Mouse (Mus musculus) urinary bladder, adult 18-20 months (tissue): ENCODE measurements around the gene Spint3.

Experiments used
- DNase-seq, 2 experiments: peaks; one replicate each; pipeline ENCODE4 v3.0.0; 2022; ENCODE audit warnings: low spot score in 2 of 2, mixed read lengths in 2 of 2

Gene Spint3

DNA sequence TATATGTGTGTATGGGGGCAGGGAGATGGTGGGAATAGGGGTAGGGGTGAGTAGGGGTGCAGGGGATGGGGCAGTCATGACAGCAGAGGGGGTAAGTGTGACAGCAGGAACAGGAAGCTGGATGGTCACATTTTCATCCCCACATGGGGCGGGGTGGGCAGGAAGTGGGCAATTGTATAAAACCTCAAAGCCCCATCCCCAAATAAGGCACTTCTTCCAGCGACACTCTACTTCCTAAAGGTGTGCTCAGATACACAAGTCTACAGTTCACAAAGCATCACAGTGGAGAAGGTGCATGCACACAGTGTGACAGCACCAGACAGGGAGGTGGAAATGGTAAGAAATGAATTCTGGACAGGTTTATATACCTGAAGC, 22.4 kb downstream of the Spint3 start:
- no peak for DNase-seq

DNA sequence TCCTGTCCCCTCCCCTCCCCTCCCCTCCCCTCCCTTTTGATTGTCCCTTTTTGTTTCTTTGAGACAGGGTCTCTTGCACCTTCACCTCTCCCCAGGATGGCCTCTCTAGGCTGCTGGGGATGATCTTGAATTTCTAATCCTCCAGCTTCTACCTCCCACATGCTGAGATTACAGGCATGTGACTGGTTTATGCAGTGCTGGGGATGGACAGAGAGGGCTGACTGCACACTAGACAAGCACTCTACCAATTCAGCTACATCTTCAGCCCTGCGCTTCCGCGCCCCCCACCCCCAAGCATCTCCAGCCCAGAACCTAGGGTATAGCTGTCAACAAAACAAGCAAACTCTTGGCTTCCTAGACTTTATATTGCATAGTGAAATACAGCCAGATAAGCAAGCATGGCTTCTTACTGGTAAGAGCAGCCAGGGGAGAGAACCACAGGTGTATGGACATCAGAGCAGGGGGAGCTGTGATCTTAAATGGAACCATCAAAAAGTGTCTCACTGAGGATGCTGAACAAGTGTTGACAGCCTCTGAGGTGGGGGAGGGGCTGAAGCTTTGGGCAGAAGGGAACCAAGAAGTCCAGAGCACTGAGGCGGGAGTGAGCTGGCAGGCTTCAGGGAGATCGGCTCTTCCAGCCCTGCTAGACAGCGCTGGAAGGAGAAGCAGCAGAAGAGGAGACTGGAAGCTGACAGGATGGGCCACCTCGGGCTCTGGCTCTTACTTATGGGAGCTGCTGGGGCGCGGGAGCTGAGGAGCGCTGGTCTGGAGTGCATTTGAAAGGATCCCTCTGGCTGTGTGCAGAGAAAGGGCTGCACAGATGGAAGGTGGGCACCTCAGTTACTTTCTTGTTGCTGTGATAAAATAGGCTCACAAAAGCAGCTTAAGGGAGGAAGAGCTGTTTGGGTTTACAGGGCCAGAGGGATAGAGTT, 23.0 kb downstream of the Spint3 start:
- DNase-seq = no peak

DNA sequence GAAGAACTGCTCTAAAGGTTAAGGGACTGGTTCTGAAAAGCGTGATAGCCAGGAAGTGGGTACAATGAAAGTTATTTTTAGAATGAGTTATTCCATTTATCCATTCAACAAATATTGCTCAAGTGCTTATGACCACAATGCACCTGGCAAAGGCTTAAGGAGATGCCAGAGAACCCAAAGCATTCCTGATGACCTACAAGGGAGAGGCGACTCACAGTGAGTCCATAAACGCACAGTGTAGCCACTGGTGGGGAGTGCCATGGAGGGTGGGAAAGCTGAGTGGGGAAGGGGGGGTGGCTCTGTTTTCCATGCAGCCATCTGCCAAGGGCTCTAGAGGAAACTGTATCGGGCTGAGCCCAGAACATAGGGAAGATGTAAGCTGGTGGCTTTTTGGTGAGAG, 23.9 kb downstream of the Spint3 start:
- DNase-seq = no peak

DNA sequence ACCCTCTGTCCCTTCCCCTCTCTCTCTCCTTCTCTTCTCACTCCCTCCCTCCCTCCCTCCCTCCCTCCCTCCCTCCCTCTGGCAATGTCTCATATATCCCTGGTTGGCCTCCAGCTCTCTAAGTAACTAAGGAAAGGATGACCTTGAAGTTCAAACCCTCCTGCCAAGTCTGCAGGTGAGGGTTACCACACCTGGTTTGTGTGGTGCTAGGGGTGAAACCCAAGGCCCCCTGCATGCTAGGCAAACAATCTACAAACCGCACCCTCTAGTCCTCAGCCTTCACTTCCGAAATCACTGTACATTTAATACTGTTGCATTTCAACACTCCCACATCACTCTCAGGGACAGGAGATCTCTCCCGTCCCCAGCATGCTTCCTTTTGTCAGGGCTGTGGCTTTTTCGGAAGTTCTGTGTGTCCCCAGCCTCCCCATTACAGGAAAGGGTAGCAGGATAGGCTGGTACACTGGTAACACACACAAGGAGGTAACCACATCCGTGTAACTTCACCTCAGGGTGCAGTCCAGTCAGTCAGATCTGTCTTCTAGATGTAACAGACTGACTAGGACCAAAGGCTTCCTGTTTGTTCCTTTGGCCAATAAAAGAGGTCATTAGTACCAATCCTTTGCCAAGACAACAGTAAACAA, 28.7 kb downstream of the Spint3 start:
- DNase-seq = no peak

DNA sequence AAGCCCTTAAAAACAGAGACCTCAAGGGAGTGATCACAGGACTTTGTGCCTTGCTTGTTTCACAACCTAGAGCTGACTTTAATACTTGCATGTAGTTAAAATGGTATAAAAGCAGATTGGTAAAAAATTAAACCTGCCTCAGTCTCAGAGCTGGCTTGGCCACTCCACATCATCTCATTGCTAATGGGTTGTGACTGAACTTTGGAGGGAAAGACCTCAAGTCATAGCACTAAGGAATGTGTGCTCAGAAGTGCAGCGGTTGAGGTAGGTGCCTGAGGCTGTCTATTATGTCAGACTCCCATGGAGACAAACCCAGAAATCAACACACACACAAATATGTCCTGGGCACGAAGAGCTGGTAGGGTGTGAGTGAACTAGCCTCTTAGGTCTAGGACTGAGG, 29.5 kb downstream of the Spint3 start:
- no peak for DNase-seq

DNA sequence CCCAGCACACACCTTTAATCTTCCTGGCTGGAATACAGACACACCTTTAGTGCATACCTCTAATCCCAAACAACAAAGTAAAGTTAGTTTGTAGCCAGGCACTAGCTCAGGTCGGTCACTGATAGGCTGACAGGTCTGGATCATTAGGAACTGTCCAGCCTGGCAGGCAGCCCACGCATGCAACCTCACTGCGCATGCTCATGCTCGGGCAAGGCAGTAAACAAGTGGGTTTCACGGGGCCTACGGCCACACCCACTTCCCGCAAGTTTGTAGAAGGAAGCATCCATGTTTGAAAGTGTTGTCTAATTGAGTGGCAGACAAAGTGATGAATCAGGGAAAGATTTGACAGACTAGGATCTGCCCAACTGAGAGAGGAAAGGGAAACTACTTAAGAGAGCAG, 30.7 kb downstream of the Spint3 start:
- no peak for DNase-seq

DNA sequence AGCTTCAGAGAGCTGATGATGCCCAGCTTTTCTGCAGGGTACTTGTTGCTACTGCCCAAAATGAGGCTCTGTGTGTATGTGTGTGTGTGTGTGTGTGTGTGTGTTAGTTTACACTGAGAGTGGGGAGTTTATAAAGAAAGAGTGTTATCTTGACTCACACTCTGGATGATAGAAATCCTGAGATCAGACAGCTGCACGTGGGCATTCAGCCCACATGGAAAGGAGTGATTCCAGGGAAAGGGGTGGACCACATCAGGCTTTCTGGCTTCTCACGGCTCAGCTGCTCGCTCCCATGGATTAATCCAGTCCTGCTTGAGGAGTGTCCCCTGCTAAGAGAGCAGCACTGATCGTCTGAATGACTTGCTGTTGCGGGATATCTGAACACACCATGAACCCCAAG, 31.1 kb downstream of the Spint3 start:
- DNase-seq = no peak

DNA sequence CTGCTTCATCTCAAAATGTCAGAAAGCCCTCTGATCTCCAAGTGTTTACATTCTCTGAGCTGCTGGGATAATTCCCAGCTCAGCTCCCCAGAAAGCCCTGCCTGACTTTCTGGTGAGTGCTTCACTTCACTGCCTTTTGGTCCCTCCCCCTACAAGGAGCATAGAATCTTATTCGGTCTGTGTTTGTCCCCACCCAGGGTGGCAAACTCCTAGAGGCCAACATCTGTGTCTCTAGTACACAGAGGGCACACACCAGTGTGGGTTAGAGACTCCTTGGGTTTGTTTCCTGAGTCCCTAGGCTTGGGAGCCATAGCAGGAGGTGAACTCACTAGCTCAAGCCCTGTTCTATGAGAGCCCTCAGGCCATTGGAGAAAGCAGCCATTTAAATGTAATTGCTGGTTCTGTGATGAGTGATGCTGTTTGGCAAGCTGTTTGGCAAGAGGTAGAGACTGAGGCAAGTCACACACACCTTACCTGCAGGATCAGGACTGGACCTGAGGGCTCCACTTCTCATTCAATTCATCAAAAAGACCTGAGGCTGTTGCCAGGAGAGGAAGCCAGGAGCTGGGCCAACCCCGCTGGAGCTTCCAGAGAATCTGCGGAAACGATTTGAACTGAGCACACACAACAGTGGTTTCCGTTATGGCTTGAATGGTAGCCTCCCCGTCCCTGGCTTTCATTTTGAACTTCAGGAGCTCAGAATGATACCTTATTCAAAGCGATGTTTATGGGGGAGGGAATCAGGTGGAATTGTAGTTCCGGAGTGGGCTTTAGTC, 32.4 kb downstream of the Spint3 start:
- no peak for DNase-seq

DNA sequence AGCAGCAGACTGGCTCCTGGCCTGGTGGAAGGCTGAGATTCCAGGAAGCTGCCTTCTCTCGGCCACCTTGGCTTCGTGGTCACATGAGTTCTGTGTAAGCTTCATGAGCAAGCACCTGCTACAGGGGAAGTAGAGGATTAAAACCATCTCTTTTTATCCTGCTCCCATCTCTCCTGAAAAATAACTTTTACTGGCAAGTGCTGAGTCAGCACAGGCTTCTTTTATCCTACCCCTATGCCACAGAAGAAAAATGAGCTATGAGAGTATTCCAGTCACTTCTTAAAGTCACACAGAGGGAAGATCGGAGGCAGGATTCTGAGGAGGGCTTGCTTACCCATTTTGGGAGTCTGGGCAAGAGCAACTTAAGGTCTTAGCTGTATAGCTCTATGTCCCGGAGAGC, 36.3 kb downstream of the Spint3 start:
- no peak for DNase-seq

DNA sequence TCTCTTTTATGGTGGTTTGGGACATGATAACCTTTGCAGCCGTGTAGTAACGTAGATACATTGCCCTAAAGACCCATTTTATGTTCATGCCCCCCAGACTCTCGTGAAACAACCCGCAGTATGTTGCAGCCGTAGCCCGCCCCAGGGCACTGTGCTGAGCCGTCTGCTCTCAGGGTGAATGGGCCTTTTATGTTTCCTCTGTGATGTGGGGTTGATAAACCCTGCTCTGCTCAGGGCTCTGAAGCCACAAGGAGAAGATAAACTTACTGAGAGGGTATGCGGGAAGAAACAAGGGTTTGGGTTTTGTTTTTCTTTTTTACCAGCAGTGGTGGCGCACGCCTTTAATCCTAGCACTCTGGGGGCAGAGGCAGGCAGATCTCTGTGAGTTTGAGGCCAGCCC, 38.9 kb downstream of the Spint3 start:
- no peak for DNase-seq

DNA sequence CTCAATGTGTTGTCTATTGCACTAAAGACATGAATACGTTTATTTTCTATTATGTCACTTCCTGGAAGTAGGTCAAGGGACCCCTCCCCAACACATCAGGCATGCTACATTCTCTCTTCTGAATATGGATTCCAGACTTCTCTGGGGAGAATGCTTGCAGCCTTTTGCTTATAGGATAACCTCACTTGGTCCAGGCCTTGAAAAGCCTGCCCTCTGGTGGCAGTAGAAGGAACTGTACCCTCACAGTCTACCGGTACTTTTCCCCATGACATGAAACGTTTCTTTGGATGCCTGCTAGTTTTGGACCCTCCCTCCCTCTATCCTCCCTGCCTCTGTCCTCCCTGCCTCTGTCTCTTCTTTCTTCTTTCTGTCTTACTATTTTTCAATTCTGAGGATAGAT, 42.1 kb downstream of the Spint3 start:
- peak; percentile 53 to 65 for DNase-seq

DNA sequence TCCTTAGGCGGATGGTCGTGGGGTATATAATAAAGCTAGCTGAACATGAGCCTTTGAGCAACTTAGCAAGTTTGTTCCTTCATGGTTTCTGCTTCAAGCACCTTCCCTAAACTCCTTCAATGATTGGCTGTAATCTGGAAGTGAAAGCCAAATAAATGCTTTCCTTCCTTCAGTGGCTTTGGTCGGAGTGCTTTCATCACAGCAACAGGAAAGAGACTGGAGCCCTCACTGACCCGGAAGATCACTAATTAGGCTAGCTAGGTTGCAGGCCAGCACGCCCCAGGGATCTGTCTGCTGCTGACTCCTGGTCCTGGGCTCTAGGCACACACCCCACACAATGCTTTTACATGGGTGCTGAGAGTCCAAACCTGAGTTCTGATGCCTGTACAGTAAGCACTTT, 44.7 kb downstream of the Spint3 start:
- no peak for DNase-seq

DNA sequence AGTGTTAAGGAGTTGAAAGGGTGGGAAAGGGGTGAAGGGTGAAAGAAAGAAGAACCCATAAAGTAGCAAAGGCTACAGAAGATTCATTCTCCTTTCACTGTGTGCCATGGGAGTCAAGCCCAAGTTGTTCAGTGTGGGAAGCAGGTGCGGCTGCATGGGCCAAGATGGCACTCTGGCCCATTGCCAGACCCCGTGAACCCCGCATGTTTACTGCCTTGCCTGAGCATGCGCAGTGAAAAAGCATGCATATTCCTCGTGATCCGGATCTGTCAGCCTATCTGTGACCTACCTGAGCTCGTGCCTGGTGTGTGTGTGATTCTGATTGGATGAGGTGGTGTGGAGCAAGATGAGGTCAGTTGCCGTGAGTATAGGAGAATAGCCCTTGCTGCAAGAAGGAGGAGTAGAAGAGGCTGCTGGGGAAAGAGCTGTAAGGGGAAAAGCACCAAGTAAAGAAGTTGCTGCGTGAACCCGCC, 49.9 kb downstream of the Spint3 start:
- DNase-seq = peak in 1 of 2 experiments; percentile 38

DNA sequence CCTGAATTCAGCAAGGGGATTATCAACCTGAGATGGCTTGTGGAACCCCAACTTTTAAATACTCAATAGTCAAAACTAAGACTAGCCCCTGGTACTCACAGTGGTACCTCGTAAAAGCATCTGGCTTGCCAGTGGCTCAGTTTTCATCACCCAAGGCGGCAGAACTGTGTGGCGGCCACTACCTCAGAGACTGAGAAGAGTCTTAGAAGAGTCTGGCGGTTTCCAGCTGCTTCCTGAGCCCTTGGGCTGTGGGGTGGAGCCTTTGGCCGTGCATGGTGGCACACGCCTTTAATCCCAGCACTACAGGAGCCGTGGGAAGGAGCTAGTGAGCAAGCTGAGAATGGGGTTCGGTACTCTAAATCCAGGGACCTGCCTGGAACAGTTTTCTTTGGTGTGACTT, 51.0 kb downstream of the Spint3 start:
- DNase-seq = no peak

DNA sequence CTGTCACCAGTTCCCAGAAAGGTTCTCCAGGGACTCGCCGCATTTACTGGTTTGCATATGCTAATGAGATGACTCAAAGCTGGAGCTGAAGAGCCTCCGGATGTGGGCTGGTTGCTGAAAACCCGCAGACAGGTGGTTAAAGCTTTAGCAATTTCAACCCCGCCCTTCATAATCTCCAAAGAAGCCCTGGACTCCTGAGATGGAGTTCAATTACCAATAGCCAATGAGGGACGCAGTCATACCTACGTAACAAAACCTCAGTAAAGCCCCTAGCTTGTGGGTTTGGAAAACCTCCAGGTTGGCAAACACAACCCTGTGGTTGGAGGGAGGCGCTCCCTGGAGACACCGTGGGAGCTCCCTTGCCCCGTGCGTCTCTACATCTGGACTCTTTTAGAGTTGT, 51.4 kb downstream of the Spint3 start:
- no peak for DNase-seq

DNA sequence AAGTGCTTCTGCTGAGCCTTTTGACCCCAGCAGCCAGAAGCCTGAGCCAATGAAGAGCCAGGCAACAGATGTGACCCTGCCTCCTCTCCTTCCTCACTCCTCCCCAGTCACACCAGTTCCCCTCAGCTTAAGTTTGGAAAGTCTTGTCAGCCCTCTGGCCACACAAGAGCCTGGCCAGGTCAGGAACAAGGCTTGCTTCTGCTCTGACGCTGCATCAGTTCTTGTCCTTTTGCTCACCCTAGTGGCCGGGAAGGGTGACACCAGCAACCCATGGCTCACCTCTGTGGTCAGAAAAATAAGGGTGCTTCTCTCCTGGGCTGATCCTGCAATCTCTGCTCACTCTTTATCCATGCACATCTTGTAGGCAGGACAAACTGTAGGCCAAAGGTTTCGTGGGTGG, 52.5 kb downstream of the Spint3 start:
- DNase-seq = peak in 1 of 2 experiments; percentile 48
